Mouse (Mus musculus) testis, adult 2 months (tissue): ENCODE measurements around the gene Psme1.

Experiments used
- CTCF ChIP-seq: fragments of 200-500 bp; IDR thresholded peaks from 2 replicates; pipeline ENCODE4 v1.5.1; 2012; ENCODE audit warnings: low read depth, mild to moderate bottlenecking, inconsistent platforms, low read length, moderate library complexity; ENCODE audit not compliant: control insufficient read depth, insufficient read depth, insufficient replicate concordance
- POLR2A ChIP-seq: fragments of 200-500 bp; IDR thresholded peaks from 2 replicates; pipeline ENCODE4 v1.6.1; 2012; ENCODE audit warnings: low read depth, mild to moderate bottlenecking, inconsistent platforms, low read length, moderate library complexity; ENCODE audit not compliant: control insufficient read depth

DNA sequence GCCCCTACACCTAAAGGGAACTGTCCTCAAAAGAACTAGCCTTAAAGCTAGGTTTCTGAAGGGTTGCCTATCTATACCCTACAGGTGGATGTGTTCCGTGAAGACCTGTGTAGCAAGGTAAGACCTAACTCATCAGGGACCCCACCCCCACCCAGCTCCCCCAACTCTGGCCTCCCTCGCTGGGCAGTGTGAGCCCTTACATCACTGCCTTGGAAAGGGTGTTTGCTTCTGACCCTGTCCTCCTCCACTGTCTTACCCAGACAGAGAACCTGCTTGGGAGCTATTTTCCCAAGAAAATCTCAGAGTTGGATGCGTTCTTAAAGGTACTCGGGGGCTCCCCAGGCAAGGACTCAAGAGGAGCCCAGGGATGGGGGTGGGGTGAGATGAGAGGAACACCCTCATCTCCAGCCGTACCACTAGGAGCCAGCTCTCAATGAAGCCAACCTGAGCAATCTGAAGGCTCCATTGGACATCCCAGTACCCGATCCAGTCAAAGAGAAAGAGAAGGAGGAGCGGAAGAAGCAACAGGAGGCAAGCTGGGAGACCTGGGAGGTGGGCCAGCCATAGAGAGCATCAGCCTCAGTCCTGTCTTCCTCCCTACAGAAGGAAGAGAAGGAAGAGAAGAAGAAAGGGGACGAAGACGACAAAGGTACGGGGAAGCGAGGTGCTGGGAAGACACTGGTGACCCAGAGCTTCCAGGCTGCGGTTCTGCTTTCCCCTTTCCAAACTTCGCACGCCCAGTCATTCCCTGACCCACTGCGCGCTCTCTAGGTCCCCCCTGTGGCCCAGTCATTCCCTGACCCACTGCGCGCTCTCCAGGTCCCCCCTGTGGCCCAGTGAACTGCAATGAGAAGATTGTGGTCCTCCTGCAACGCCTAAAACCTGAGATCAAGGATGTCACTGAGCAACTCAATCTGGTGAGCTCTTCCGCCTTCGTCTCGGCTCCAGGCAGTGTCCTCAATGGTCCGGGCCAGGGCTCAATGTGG, 1.9 kb downstream of the Psme1 start:
- TF ChIP-seq CTCF (no peak), POLR2A (no peak)
